Mouse (Mus musculus): ENCODE data around the gene Hpn. TPM values are rescaled to one million over a fixed set of nuclear protein-coding genes. Genes with fewer than 3 reads are reported as not detected.

Gene Hpn
- 1 to 10 TPM; 4.6 to 6.8 TPM for total RNA-seq (2021)

- no peak for DNase-seq
Measured at GRCm38 (mm10) chr7:31115182-31115581, at the start of gene Hpn. Gene Hpn (minus strand): TSS chr7:31115290.

DNA sequence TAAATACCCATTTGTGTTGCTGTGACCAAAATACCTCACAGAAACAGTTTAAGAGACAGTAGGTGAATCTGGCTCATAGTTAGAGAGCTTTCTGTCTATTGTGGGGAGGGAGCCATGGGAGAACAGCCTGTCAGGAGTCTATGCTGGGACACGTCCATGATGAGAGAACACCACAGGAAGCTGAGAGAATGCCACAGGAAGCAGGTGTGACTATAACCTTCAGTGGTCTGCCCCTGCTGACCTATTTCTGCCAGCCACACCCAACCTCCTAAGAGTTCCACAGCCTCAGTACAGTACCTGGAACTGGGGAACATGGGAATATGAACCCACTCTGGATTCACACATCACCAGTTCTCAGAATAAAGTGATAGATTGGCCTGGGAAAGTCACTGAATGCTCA is 49.7 kb upstream of the Hpn start:
- DNase-seq = no peak

GRCm38 (mm10) chr7:31163666-31164577 is 48.8 kb upstream of the Hpn start:
- no peak for DNase-seq

DNA sequence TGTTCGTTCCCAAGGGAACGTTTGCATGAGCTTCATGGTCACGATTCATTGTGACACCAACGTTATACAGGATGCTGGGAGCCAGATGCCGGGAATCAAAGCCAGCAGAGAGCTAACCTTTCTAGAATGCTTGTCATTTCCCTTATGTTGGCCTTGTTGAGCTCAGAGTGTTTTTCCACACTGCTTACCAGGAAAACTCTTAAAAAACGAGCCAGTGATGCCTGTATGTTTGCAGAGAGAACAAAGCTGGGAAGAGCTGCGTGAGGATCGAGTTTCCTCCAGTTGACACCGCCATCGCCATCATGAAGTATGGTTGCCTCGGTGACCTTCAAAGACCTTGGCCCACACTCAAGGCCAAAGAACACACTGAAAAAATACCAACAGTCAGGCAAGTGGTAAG is 47.2 kb upstream of the Hpn start:
- no peak for DNase-seq

DNA sequence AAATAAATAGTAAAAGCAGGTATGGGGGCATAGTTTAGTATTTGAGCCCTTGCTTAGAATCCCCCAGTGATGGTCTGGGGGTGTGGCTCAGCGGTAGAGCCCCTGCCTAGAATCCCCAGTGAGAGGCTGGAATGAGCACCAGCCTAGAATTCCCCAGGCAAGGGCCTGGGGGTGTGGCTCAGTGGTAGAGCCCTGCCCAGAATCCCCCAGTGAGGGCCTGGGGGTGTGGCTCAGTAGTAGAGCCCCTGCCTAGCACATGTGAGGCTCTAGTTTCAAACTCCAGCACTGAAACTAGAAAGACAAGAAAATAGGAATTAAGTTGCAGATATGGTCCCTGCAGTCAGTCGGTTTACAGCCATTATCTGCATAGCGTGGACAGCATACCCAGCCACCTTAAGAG is 46.7 kb upstream of the Hpn start:
- DNase-seq = no peak

- no peak for DNase-seq
Measured at GRCm38 (mm10) chr7:31161246-31161645, 46.2 kb upstream of the Hpn start.

- no peak for DNase-seq
Measured at GRCm38 (mm10) chr7:31160763-31161162, 45.7 kb upstream of the Hpn start.

DNA sequence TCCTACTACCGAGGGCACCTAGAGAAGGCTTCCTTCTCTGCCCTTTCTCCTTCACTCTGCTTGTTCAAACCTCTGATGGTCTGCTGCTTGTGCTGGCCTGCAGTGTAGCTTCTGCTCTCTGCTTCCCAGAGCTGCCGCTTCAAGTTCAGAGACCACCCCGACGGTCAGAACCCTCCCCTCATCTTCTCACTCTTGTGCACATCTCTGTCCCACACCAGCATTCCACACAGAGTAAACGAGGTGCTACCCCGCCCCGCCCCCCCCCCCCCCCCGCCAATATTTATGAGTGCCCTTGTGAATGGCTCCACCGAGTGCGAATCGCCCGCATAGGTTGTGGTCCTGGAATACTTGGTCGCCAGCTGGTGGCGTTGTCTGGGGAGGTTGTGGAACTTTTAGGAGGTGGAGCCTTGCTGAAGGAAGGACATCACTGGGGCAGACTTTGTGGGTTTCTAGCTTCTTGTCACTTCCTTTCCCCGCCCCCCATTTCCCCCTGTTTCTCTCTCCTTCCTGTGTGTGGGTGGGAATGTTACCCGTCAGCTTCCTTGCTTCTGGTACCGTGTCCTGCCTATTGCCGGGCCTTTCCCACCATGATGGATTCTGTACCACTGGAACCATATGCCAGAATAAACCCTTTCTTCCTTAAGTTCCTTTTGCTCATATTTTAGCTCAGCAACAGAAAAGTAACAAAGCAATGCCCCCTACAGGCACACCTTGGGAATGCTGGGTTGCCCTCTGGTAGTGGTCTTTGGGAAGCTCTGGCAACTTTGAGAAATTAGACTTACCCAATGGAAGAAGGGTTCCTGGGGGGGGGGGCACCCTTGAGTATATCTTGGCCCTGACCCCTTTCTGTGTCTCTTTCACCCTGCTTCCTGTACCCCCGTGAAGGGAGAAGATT is 41.2 kb upstream of the Hpn start:
- DNase-seq = no peak

- DNase-seq = no peak
Measured at GRCm38 (mm10) chr7:31155296-31156033, 40.4 kb upstream of the Hpn start, which contains the start of gene Gramd1a. Gene Gramd1a (minus strand): TSS chr7:31155896.

DNA sequence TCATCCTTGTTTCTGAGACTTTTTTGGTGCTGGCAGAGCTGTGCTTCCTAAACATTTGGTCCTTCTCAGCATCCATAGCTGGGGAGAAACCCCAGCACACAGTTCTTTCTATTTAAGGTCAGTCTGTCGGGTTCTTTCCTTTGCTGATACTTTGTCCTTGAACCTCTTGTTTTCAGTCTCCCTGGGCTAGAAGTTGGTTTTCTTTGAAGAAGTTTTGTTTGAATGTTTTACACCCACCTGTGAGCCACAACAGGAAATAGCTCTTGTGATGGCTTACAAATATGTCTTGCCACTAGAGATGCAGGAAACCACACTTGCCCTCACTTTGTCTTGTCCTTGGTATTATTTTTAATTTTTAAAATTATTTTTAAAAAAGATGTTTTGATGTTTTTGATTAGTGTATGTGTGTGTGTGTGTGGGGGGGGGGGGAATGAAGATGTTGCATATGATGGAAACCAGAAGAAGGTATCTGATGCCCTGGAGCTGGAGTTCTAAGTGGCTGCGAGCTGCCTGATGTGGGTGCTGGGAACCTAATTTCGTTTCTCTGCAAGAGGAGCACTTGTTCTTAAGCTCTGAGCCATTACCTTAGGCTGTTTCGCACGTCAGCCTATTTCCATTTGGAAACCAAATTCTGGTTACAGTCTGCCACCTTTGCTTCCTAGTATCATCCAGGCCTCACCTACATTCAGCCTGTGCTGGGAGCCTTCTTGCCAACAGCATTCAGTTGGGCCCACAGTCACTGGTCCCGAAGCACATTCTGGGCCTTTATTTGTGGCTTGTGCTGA is 38.6 kb upstream of the Hpn start:
- no peak for DNase-seq

DNA sequence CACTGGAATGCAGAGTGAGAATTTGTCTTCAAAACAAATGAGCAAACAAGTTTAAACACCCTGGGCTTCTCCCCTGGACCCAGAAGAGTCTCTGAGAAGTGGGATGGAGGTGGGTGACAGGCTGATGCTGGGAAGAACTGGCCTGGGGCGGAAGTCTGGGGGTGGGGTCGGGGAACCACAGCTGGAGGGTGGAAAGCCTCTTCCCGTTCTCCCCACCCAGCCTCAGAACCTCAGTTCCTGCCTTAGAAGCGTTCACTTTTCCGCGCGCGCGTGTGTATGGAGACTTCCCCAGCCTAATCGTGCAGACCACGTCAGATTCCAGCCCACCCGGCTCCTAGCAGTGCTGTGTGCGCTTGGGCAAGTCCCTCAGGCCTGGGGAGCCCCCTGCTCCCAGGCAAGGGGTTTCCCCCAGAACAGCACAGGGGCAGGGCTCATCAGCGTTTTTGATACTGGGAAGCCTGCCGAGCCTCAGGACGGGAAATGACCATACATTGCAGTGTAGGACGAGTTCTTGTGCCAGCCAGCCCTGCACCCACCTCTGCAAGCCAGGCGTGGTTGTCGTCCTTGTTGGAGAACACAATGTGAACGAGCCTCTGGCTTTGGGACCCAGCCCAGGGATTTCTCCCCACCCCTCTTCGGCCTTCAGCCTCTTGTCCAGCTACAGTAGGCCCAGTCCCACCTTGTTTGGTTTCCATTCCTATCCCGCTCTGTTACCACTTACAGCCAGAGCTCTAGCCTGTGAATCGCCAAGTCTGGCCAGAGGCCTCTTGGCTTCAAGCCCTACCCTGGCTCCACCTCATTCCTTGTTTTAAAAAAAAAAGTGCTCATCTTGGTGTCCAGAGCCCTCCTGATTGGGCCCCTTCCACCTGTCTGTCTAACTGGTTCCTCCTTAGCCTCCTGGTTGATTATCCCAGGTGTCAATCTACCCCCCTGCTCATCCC is 36.5 kb upstream of the Hpn start:
- DNase-seq = peak in 1 of 2 experiments; percentile 44

GRCm38 (mm10) chr7:31150566-31151300 is 35.6 kb upstream of the Hpn start:
- DNase-seq = peak; percentile 91

DNA sequence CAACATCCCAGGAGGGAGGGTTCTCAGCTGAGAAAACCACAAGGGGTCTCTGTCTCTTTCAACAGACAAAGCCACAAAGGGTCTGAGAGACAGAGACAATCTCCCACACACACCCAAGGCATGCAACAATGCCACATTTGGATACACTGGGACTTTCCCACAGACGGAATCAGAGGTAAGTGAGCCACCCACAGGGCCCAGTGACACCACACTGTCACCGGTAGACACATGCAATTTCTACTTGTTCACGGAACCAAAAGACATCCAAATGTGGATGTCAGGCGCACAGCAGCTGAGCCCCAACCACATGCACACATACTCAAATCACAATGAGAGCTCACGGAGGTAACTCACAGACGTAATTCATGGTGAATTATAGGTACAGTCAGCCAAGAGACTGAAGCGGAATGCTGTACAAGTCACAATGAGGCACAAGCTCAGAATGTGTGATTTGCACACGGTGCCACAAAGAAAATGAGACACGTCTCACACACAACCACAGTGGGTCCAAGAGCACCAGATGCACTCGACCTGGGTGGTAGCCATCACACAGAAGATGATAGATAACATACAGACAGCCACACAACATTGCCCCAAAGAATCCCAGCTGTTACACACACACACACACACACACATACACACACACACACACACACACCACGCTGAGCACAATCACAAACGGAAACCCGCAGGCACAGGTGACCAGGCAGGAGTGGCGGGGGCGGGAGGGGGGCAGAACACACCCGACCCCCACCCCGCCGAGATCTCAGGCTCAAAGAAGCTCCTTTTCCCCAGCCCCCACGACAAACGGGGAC is 34.9 kb upstream of the Hpn start:
- DNase-seq = no peak

DNA sequence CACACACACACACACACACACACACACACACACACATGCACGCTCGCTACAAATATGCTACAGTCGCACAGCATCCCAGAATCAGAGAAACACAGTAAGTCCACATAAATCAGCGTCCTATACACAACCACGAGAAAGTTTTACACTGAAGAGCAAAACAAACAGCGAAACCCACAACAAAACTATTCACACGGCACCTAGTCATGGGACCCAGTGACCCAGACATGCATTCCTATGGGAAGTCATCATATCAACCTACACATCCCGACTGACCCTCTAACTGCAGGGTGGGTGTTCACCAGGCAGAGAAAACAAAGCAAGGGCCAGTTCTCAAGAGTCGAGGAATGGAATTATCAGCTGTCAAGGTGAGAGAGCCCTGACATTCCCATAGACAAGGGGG is 34.2 kb upstream of the Hpn start:
- DNase-seq = no peak

- DNase-seq = peak in 1 of 2 experiments; percentile 47
Measured at GRCm38 (mm10) chr7:31148756-31149155, 33.7 kb upstream of the Hpn start.

GRCm38 (mm10) chr7:31148086-31148485 is 33.0 kb upstream of the Hpn start:
- no peak for DNase-seq

DNA sequence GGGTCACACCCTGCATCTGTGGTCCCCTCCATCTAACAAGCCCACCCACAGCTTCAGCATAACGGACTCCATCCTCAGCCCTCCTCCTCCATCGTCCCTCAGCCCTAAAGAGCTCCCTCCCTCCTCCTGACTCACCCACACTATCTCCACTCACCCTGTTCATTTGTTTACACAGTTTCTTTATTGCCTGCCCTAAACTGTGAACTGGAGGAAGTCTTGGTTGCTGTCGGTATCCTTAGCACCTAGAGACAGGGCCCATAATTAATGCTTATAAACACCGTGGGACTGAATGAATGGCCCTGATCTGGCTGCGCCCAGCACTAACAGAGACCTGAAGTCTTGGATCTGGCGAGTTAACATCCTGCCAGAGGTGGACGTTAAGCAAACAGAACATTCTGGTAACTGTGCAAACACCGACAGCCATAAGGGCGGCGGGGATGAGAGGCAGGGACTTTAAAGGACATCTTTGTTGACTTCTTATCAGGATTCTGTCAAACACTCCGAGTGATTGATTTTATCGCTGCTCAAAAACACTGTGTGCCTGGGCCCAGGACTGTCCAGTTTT is 30.6 kb upstream of the Hpn start:
- DNase-seq = no peak

DNA sequence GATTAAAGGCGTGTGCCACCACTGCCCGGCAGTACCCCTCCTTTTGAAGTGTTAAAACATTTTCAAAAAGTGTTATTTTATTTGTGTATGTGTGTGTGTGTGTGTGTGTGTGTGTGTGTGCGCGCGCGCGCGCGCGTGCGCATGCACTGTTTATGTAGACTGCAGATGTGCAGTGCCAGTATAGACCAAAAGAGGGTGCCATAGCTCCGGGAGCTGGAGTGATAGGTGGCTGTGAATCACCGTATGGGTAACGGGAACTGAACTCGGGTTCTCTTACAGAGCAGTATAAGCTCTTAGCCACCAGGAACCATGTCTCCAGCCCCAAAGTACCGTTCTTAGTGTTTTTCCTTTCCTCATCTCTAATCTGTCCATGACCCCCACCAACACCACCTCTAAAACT is 29.8 kb upstream of the Hpn start:
- no peak for DNase-seq

- DNase-seq = no peak
Measured at GRCm38 (mm10) chr7:31140941-31141340, 25.9 kb upstream of the Hpn start.

Data from layer of hippocampus, postnatal 36 days (tissue).